Comparison of ENCODE assay signal across 11 mouse cellular contexts in the genomic region with DNA sequence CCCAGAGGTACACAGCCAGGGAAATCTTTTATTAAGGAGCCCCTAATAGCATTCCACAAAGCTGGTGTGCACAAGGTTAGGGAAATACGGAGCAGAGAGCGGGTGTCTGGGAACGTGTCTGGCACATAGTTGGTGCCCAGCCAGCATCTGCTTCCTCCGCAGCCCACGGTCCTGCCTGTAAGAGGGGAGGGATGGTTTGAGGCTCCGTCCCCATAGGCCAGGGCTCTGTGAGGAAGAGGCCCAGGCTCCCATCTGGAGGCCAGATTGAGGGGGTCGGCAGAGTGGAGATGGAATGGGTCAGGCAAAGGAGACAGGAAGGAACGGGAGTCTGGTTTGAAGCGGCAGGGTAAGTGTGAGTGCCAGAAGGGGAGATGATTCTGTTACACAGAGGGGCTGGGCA. TPM values are rescaled to one million over a fixed set of nuclear protein-coding genes. Genes with fewer than 3 reads are reported as not detected.
DNase-seq lines count a peak whose midpoint lies in the region; ATAC-seq lines count a peak whose summit lies in the region.
"Had no signal": no experiment of that assay in that cellular context is flagged by ENCODE, and none has a peak within 500 bp of the region (broad histone marks: within the 10 kb centered on the region; RNA-seq: fewer than 3 reads in every experiment).

No protein-coding gene starts in this region.

- H3K4me2 ChIP-seq in forebrain, embryonic 14.5 days (ENCODE audit: low read length): no peak overlapping the region
- H3K4me2 ChIP-seq in forebrain, embryonic 11.5 days (ENCODE audit: low read depth, low read length, severe bottlenecking): no peak overlapping the region
- no peak overlapping the region for H3K4me2 ChIP-seq in neural tube, embryonic 11.5 days (ENCODE audit: low read depth)
- H3K4me2 ChIP-seq in neural tube, embryonic 15.5 days: no peak overlapping the region
- no peak overlapping the region for H3K4me2 ChIP-seq in limb, embryonic 11.5 days (ENCODE audit: low read depth, severe bottlenecking)
- H3K4me2 ChIP-seq in stomach, embryonic 16.5 days (ENCODE audit: low read depth, low read length): 0 out of 2 replicates have a peak overlapping the region, but pooled peaks have one; percentile 2
- H3K4me2 ChIP-seq: hindbrain, embryonic 12.5 days had no signal

- H3K27ac ChIP-seq in forebrain, embryonic 14.5 days (ENCODE audit: low read depth, low read length): no peak overlapping the region
- H3K27ac ChIP-seq in forebrain, embryonic 11.5 days (ENCODE audit: low read depth, low read length): no peak overlapping the region
- no peak overlapping the region for H3K27ac ChIP-seq in neural tube, embryonic 11.5 days (ENCODE audit: low read depth, low read length)
- H3K27ac ChIP-seq in neural tube, embryonic 15.5 days (replicated peaks): no peak overlapping the region
- no peak overlapping the region for H3K27ac ChIP-seq in limb, embryonic 11.5 days (replicated peaks; ENCODE audit: low read depth, low read length)
- peak overlapping the region; percentile 52 for H3K27ac ChIP-seq in stomach, embryonic 16.5 days (ENCODE audit: low read length)
- H3K27ac ChIP-seq: hindbrain, embryonic 12.5 days had no signal

- no peak overlapping the region for H3K4me3 ChIP-seq in forebrain, embryonic 14.5 days (ENCODE audit: low read depth, low read length)
- no peak overlapping the region for H3K4me3 ChIP-seq in forebrain, embryonic 11.5 days (ENCODE audit: low read depth, low read length)
- H3K4me3 ChIP-seq in neural tube, embryonic 11.5 days (ENCODE audit: low read depth, low read length): no peak overlapping the region
- no peak overlapping the region for H3K4me3 ChIP-seq in neural tube, embryonic 15.5 days (replicated peaks)
- H3K4me3 ChIP-seq in limb, embryonic 11.5 days (ENCODE audit: low read depth, low read length): no peak overlapping the region
- H3K4me3 ChIP-seq in stomach, embryonic 16.5 days (replicated peaks; ENCODE audit: low read length): no peak overlapping the region
- H3K4me3 ChIP-seq: erythroblast, embryonic 14.5 days; hindbrain, embryonic 12.5 days had no signal

- H3K9ac ChIP-seq in forebrain, embryonic 14.5 days (ENCODE audit: low read length): no peak overlapping the region
- H3K9ac ChIP-seq in forebrain, embryonic 11.5 days (ENCODE audit: low read length): no peak overlapping the region
- no peak overlapping the region for H3K9ac ChIP-seq in neural tube, embryonic 11.5 days (ENCODE audit: low read length)
- H3K9ac ChIP-seq in neural tube, embryonic 15.5 days (replicated peaks): no peak overlapping the region
- H3K9ac ChIP-seq in limb, embryonic 11.5 days (ENCODE audit: low read length): no peak overlapping the region
- no peak overlapping the region for H3K9ac ChIP-seq in stomach, embryonic 16.5 days (ENCODE audit: low read length)
- H3K9ac ChIP-seq: hindbrain, embryonic 12.5 days had no signal

- 50% methylated on average over 9 of the region's 9 CpGs for WGBS in forebrain, embryonic 14.5 days
- WGBS in forebrain, embryonic 11.5 days: 76% methylated on average over 9 of the region's 9 CpGs
- WGBS in neural tube, embryonic 11.5 days: 63% methylated on average over 9 of the region's 9 CpGs
- 56% methylated on average over 9 of the region's 9 CpGs for WGBS in neural tube, embryonic 15.5 days
- 24% methylated on average over 9 of the region's 9 CpGs for WGBS in limb, embryonic 11.5 days
- WGBS in stomach, embryonic 16.5 days: 34% methylated on average over 9 of the region's 9 CpGs

- no peak for DNase-seq in forebrain, embryonic 14.5 days (ENCODE audit: low spot score)
- DNase-seq in forebrain, embryonic 11.5 days (ENCODE audit: low spot score): no peak
- peak; percentile 38 for DNase-seq in neural tube, embryonic 11.5 days (ENCODE audit: low spot score)
- peak; percentile 76 for DNase-seq in limb, embryonic 11.5 days (ENCODE audit: low spot score)
- DNase-seq in cerebellum, postnatal 14 days: no peak
- DNase-seq in thymus, postnatal 4 days: no peak

- H3K4me1 ChIP-seq in forebrain, embryonic 14.5 days (ENCODE audit: control insufficient read depth, insufficient read depth, low read length): no peaks in the 10 kb centered on the region; the same call in 1 of the 2 replicates
- no peaks in the 10 kb centered on the region for H3K4me1 ChIP-seq in forebrain, embryonic 11.5 days (replicated peaks; ENCODE audit: control insufficient read depth, insufficient read depth, low read length)
- no peaks in the 10 kb centered on the region for H3K4me1 ChIP-seq in neural tube, embryonic 11.5 days (ENCODE audit: control insufficient read depth, insufficient read depth, low read length)
- peaks cover 8% of the 10 kb centered on the region; the same call in 1 of the 2 replicates for H3K4me1 ChIP-seq in neural tube, embryonic 15.5 days
- H3K4me1 ChIP-seq in limb, embryonic 11.5 days (ENCODE audit: control insufficient read depth, insufficient read depth, low read length): peaks cover 2% of the 10 kb centered on the region; the same call in 1 of the 2 replicates
- peaks cover 15% of the 10 kb centered on the region for H3K4me1 ChIP-seq in stomach, embryonic 16.5 days (ENCODE audit: control insufficient read depth, insufficient read depth, low read length)

- peak; percentile 42; the same call in 1 of the 2 replicates for ATAC-seq in forebrain, embryonic 14.5 days
- no peak for ATAC-seq in forebrain, embryonic 11.5 days (replicated peaks; ENCODE audit: low FRiP score)
- ATAC-seq in neural tube, embryonic 11.5 days (ENCODE audit: insufficient read depth, low FRiP score, low TSS enrichment): no peak
- ATAC-seq in neural tube, embryonic 15.5 days (ENCODE audit: low FRiP score): no peak
- ATAC-seq in limb, embryonic 11.5 days (ENCODE audit: insufficient number of reproducible peaks, low FRiP score, low TSS enrichment, low read depth): peak; percentile 58; the same call in 1 of the 2 replicates
- ATAC-seq in stomach, embryonic 16.5 days (ENCODE audit: insufficient read depth, low FRiP score): peak; percentile 59
- ATAC-seq: midbrain, embryonic 16.5 days had no signal

- no peaks in the 10 kb centered on the region for H3K9me3 ChIP-seq in forebrain, embryonic 14.5 days (replicated peaks; ENCODE audit: control insufficient read depth, low read length)
- H3K9me3 ChIP-seq in forebrain, embryonic 11.5 days (ENCODE audit: control insufficient read depth, low read length): no peaks in the 10 kb centered on the region
- no peaks in the 10 kb centered on the region for H3K9me3 ChIP-seq in neural tube, embryonic 11.5 days (ENCODE audit: control insufficient read depth, low read length)
- H3K9me3 ChIP-seq in neural tube, embryonic 15.5 days (replicated peaks): no peaks in the 10 kb centered on the region
- H3K9me3 ChIP-seq in limb, embryonic 11.5 days (ENCODE audit: control insufficient read depth, low read length): no peaks in the 10 kb centered on the region; the same call in 1 of the 2 replicates
- no peaks in the 10 kb centered on the region for H3K9me3 ChIP-seq in stomach, embryonic 16.5 days (replicated peaks; ENCODE audit: control insufficient read depth, low read length)
- H3K9me3 ChIP-seq: hindbrain, embryonic 12.5 days had no signal

- no peaks in the 10 kb centered on the region for H3K36me3 ChIP-seq in forebrain, embryonic 14.5 days (ENCODE audit: control insufficient read depth, insufficient read depth, low read length)
- no peaks in the 10 kb centered on the region for H3K36me3 ChIP-seq in forebrain, embryonic 11.5 days (ENCODE audit: control insufficient read depth, insufficient read depth, low read length)
- H3K36me3 ChIP-seq in neural tube, embryonic 11.5 days (ENCODE audit: control insufficient read depth, insufficient read depth, low read length): no peaks in the 10 kb centered on the region; the same call in 1 of the 2 replicates
- no peaks in the 10 kb centered on the region for H3K36me3 ChIP-seq in neural tube, embryonic 15.5 days
- H3K36me3 ChIP-seq in limb, embryonic 11.5 days (ENCODE audit: control insufficient read depth, insufficient read depth, low read length): peaks cover 5% of the 10 kb centered on the region
- no peaks in the 10 kb centered on the region for H3K36me3 ChIP-seq in stomach, embryonic 16.5 days (ENCODE audit: control insufficient read depth, insufficient read depth, low read length)
- H3K36me3 ChIP-seq: hindbrain, embryonic 12.5 days had no signal

- H3K27me3 ChIP-seq in forebrain, embryonic 14.5 days (replicated peaks; ENCODE audit: control insufficient read depth, insufficient read depth, low read length): no peaks in the 10 kb centered on the region
- no peaks in the 10 kb centered on the region for H3K27me3 ChIP-seq in forebrain, embryonic 11.5 days (ENCODE audit: control insufficient read depth, insufficient read depth, low read length)
- H3K27me3 ChIP-seq in neural tube, embryonic 11.5 days (ENCODE audit: control insufficient read depth, insufficient read depth, low read length): no peaks in the 10 kb centered on the region
- no peaks in the 10 kb centered on the region for H3K27me3 ChIP-seq in neural tube, embryonic 15.5 days (replicated peaks)
- H3K27me3 ChIP-seq in limb, embryonic 11.5 days (ENCODE audit: control insufficient read depth, insufficient read depth, low read length): no peaks in the 10 kb centered on the region; the same call in 1 of the 2 replicates
- H3K27me3 ChIP-seq in stomach, embryonic 16.5 days (ENCODE audit: control insufficient read depth, insufficient read depth, low read length): no peaks in the 10 kb centered on the region

RNA-seq across cellular contexts. Expression of a gene that starts 16.3 kb away (rescaled TPM):
- polyA plus RNA-seq in forebrain, embryonic 14.5 days (2014; fragmentation: Nextera tagmentation; extraction: Ambion mirVana): 0.26 and 0.50 TPM in 2 replicates
- polyA plus RNA-seq in forebrain, embryonic 11.5 days (2014; fragmentation: Nextera tagmentation; extraction: Ambion mirVana): 0.76 and 1.0 TPM in 2 replicates
- 6.9 and 7.0 TPM in 2 replicates for polyA plus RNA-seq in neural tube, embryonic 11.5 days (2014; fragmentation: Nextera tagmentation; extraction: Ambion mirVana)
- 1.9 and 2.5 TPM in 2 replicates for polyA plus RNA-seq in neural tube, embryonic 15.5 days (2015; fragmentation: Nextera tagmentation; extraction: Ambion mirVana)
- 21.3 and 22.2 TPM in 2 replicates for polyA plus RNA-seq in limb, embryonic 11.5 days (2014; fragmentation: Nextera tagmentation; extraction: Ambion mirVana)
- polyA plus RNA-seq in stomach, embryonic 16.5 days (2015; fragmentation: Nextera tagmentation; extraction: Ambion mirVana): 4.7 and 5.8 TPM in 2 replicates
- polyA plus RNA-seq: erythroblast, embryonic 14.5 days had no signal

Comparison
In these comparisons a context has a peak if more than half of its experiments do, and no peak if none do; other contexts are left out.
1. ATAC-seq: peak in forebrain, embryonic 14.5 days (single experiment), limb, embryonic 11.5 days (single experiment) and stomach, embryonic 16.5 days (single experiment); none in forebrain, embryonic 11.5 days (single experiment), neural tube, embryonic 11.5 days (single experiment) and neural tube, embryonic 15.5 days (single experiment).
2. DNase-seq: peak in neural tube, embryonic 11.5 days (single experiment) and limb, embryonic 11.5 days (single experiment); none in forebrain, embryonic 14.5 days (single experiment), forebrain, embryonic 11.5 days (single experiment), cerebellum, postnatal 14 days (0 of 2) and thymus, postnatal 4 days (single experiment).